Mouse (Mus musculus) frontal cortex, adult 2 months (tissue): Measurements from ENCODE around the gene Tdrd5. TPM values are rescaled to one million over a fixed set of nuclear protein-coding genes. Genes with fewer than 3 reads are reported as not detected.
"Not testable (repeated sequence)": the region's sequence is repeated elsewhere in the genome, so short reads cannot be mapped to it uniquely, and the experiment has no call there.

ENCODE experiments used
- DNase-seq, 2 experiments: peaks; one replicate each; pipeline ENCODE4 v3.0.0; 2022; ENCODE audit warnings: low spot score in 1 of 2; ENCODE audit errors: extremely low spot score in 1 of 2
- polyA plus RNA-seq: library from polyadenylated mRNA; depleted of rRNA; stranded (reverse); fragments of >200 nt; gene quantifications from 2 replicates; pipeline ENCODE4 v1.2.3, GENCODE M21; 2012; rRNA removed

Tdrd5 gene
- polyA plus RNA-seq: 0.98 and 1.1 TPM in 2 replicates

DNA sequence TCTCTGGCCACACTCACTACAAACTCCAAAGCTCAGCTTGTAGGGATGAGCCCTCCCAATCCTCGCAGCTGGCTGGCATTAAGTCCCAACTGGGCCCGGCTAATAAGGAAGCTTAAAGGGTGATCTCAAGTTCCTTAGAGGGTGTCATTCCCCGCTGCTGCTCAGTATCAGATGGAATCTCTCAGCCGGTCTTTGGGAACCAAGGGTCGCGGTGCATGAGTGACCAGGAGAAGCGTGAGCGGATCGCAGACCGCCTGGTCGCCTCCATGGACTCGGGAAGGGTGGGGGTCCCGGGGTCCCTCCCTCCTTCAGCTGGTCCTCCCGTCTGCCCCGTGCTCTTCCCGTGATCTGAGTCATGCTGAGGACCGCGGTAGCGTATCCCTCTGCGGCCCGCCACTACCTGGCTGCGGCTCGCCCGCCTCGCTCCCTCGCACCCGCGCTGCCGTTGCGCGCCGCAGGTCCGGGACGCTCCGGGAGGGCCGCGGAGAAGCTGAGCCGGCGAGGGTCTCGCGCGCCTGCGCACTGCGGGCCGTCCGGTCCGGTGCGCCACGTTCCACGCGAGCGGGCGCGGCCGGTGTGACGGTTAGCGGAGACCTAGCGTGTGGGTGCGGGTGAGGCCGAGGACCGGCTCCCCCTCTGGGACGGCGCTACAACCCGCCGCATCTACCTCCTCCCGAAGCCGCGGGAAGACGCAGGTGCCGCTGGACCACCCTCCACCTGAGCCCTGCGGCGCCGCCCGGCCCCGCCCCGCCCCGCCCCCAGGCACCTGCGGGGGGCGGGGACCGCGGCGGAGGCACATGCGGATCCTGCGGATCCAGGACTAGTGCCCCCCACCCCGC, at the start of gene Tdrd5:
TSS of gene Tdrd5 (minus strand) at position 754 of the 839 bp plus-strand sequence.
- DNase-seq: peak in 1 of 2 experiments; percentile 54

DNA sequence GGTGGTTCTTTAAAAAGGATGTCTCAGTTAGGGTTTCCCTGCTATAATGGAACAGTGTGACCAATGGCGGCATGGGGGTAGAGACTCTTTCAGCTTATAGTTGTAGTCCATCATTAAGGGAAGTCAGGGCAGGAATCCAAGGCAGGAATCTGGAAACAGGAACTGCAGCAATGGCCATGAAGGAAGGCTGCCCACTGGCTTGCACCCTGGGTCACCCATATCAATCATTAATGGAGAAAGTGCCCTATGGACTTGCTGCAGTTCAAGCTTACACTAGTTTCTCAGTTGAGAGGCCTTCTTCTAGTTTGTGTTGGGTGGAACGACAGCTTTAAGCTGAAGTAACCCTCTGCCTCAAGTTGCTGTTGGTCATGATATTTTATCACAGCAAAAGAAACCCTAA, 49.0 kb upstream of the Tdrd5 start:
- no peak for DNase-seq

DNA sequence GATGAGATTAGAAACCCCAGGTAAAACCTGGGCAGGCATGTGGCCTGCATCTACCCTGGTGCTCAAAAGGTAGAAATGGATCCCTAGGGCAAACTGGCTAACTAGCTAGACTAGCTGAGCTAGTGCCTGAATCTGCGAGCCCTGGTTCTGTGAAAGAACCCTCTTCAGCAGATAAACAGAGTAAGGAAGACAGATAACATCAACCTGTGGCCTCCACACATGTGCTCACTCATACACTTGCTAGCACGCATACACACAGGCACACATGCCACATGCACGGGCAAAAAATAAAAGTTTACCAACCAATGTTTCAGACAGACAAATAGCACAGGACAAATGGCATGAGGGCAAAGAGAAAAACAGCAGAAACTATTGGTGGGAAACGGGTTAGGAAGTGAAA, 47.0 kb upstream of the Tdrd5 start:
- DNase-seq: no peak

DNA sequence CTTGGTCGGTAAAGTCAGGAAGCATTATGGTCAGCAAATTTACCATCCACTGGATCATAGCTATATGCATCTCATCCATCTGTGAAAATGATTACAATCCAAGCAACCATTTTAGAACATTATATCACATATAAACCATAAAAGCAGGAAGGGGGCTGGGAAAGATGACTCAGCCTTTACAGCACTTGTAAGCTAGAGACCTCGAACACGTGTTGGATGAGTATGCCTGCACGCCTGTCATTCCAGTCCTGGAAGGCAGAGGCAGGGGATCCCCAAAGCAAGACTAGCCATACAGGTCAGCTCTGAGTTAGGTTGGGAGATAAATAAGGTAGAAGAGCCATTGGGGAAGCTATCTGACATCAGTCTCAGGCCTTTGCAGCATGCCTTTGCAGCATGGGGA, 45.6 kb upstream of the Tdrd5 start:
- DNase-seq: no peak

DNA sequence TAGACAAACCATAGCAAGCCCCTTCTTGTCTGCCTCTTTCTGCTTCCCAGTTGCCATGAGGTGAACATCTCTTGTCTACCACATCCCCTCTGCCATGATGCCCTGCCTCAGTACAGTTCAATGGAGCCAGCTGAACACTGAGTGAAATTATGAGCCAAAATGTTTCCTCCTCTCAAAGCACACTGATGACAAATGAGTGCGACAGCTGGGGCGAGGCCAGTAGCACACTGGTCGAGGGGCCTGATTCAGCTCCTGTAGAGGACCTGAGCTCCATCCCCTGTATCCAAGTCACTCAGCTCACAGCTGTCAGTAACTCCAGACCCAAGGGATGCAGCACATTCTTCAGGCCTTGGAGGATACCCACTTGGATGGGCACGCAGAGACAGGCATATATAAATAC, 42.2 kb upstream of the Tdrd5 start:
- no peak for DNase-seq

DNA sequence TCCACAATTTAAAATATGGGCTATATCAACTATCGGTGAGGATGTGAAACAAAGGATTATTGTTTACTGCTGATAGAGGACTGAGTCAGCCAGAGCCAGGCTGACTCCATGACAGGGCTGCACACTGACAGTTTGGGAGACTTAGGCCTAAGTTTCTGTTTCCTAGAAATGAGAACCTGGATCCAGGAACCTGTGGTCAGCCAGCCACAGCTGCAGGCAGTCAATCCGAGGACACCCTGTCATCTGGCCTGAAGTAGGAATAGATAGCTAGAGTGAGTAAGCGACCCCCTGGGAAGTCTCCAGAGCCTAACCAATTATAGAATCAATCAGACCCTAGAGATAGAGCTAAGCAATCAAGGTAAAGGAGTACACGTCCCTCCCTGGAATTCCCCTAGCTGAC, 41.0 kb upstream of the Tdrd5 start:
- no peak for DNase-seq

DNA sequence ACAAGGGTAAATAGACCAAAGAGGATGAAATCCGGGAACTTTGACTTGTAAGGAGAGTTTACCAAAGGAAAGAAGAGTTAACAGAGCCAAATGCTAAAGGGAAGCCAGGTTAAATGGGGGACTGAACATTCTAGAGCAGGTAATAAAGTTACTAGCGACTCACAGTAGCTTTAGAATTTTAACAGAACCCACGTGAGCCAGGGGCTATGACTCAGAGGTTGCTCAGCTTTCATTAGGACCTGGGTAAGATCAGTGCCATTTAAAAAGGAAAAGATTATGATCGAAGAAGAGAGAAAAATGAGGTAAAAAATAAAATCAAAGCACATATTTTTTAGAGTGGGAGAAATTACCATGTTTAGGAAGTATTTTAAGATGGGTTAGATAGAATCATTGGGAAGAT, 37.4 kb upstream of the Tdrd5 start:
- no peak for DNase-seq

DNA sequence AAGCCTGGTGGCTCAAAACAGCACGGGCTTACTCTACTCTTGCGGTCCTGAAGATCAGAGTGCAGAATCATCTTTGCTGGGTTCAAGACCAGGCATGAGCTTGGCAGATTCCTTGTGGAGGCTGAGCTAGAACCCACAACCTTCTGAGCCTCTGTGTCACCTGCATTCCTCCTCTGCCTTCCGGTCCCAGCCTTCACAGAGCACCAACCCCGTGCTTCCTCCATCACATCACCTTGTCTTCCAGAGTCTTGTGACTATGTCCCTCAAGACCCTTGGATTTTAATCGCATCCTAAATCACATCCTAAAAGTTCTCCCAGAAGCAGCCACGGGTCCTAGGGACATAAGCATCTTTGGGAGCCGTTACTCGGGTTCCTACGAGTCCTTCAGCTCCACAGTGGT, 19.7 kb upstream of the Tdrd5 start:
- DNase-seq: no peak

DNA sequence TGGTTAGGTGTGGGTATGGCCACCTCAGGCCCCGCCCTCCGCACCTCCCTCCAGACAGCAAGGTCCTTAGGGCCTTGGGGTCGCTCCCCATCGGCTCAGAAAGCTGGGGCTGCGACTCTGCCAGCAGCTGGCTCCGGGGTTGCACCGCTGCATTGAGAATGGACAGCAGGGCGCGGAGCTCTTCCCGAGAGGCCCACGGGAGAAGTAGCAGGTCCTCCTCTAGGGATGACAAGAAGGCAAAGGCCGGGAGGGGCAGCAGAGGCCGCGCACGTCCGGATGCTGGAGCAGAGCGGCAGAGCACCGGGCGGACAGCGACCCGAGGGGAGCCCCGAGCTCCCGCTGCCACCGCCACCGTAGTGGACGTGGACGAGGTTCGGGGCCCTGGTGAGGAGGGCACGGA, 7.2 kb upstream of the Tdrd5 start, which contains the start of gene Nphs2:
TSS of gene Nphs2 (plus strand) at position 98 of the 400 bp plus-strand sequence.
- no peak for DNase-seq

DNA sequence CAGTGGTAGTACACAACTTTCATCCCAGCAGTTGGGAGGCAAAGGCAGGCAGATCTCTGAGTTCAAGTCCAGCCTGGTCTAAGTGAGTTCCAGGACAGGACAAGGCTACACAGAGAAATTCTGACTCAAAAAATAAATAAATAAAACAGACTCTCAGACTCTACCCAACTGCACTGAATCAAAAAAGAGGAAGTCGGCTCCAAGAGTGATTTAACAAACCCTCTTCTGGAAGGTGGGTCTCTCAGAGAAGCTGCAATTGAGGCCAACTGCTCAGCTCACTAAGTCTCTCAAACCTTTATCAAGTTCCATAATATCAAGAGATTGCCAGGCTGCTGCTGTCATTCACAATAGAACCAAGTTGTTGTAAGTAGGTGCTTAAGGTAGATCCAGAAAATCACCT, 5.1 kb upstream of the Tdrd5 start:
- no peak for DNase-seq

DNA sequence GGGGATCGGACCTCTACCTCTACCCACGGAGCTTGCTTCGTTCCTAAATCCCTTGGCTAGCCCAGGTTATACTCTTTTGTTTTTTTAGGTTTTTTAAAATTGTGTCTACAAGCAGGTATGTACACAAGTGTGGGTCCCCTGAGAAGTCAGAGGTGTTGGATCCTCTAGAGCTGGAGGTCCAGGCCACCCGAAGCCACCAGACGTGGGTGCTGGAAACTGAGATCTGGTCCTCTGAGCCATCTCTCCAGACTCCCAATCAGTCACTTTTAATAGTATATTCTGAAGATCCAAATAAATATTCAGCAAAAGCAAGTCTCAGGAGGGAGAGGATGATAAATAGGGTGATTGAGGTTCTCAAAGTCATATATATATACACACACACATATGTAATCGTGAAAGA, 13.4 kb downstream of the Tdrd5 start:
- no peak for DNase-seq

DNA sequence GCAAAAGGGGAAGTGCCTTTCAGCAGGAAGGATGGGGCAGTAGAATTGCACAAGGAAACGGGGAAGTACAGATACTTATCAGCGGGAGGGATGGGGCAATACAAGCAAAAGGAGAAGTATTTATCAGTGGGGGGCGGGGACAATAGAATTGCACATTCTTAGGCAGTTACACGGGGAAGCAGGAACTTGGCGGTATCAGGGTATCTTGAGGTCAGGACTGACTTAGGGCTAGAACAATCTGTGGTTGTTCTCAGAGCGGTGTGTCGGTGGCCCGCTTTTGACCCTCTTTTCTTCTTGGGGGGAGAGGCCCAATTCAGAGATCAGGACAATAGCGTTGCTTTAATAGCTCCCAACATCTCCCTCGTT, 14.3 kb downstream of the Tdrd5 start:
- DNase-seq: not testable (repeated sequence)

DNA sequence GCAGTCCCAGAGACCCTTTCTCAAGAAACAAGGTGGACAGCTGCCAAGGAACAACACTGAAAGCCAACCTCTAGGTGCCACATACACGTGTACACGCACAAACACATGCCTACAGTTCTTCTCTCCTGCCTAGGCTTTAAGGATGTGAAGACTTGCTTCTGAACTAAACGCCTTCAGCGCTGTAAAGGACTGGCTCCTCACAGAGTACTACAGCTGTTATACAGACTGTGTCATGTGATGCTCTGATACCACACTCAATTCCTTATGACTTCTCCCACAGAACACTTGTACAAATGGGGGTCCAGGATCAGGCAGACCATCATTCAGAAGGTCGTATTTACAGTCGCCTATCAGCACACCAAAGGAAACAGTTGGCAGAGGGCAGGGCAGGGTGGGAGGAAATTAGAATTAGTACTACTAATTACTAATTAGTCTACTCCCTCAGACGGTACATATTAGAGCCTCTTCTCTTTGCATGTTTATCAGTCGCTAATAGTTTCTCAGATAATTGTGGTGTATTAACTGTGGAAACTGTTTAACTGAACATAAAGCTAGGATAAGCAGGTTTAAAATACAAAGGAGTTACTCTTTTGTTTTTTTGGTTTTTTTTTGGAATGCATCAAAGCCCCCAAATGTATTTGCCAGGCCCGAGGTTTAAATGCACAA, 14.8 kb downstream of the Tdrd5 start:
- DNase-seq: no peak

DNA sequence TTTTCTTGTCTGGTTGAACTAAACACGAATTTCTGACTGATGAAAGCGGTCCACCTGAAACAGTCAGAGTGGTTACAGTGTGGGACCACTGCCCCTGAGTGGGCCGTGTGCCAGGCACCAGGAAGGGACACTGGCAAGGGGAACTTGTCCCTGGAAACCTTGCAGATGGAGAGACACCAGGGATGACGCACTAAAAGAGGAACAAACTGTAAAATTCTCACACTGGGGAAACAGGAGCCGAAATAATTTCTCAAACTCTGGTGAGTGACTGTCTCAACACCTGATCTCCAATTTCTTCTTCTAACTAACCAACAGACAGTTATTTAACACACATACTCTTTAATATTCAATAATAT, 17.9 kb downstream of the Tdrd5 start:
- DNase-seq: no peak

DNA sequence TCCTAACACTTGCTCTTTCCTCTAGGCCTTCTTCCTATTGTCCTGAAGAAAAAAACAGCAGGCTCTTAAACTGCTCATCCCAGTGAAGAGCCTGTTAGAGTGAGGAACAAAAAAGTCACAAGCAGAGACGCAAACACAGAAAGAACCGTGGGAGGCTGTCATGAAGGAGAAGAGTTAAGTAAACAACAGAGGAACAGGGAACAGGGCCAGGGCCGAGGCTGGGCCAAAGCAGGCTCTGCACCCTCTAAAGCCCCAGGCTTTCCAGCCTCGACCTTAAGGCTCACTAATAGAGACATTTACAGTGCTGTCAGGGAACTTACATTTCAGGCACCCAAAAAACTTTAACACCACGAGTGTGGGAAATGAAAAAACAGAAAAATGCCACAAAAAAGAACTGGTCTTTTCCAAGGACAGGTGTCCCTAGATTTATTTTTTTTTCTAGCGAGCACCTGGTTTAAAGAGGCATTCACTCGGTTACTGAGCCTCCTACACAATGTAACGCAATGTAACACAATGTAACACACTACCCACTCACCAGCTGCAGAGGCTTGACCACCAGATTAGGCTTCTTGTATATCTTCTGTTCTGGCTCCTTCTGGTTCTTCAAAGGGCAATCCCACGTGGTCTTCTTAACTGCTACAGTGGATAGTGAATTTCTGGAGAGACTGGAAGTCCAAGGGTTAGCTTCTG, 18.5 kb downstream of the Tdrd5 start:
- peak; percentile 11 to 53 for DNase-seq

DNA sequence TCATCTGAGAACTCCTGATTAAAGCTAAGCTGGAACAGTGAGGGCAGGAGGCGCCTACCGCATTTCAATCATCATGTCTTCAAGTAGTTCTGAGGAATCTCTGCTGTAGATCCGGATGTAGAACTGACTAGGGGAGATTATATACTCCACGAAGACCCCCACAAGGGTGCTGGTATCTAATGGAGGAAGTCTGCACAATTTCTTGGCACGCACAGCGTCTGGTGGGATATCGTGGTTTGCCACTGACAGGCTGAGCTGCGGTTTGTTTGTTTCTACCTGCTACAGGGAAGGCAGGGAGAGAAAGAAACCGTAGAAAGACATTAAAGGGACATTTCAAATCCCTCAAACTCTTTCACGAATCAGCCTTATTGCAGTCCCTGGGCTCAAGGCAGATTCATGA, 19.3 kb downstream of the Tdrd5 start:
- no peak for DNase-seq

DNA sequence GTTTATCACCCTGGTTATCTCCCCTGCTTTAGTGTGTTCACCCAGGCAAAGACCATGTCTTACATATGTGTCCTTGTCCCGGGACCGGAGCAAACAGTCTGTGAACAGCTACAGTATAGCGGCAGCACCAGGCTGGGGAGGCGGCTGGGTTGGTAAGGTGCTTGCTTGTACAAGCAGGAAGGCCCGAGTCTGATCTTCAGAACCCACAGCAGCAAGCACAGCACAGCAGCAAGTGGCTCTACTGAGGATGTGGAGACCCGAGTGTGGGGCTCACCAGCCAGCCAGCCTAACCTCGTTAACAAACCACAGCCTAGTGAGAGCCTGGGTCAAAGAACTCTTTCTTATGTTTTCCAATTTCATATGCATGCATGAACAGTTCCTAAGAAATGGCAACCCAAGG, 23.3 kb downstream of the Tdrd5 start:
- DNase-seq: no peak

DNA sequence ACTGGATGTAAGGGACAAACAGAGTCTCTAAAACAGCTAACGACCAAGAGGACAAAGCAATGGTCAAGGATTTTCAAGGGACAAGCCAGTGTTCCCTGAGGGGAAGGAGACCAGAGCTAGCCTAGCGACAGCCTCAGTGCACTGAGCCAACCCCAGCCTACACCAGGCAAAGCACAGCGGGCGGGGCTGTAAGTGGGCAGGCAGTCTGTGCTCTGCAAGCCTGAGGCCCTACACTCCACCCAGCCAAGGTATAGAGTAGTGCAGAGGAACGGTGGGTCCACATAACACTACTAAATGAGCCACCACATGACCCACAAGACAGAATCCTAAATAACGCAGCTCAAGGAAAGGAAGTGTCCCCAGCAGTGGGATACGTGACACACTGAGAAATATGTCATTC, 29.8 kb downstream of the Tdrd5 start:
- DNase-seq: no peak

DNA sequence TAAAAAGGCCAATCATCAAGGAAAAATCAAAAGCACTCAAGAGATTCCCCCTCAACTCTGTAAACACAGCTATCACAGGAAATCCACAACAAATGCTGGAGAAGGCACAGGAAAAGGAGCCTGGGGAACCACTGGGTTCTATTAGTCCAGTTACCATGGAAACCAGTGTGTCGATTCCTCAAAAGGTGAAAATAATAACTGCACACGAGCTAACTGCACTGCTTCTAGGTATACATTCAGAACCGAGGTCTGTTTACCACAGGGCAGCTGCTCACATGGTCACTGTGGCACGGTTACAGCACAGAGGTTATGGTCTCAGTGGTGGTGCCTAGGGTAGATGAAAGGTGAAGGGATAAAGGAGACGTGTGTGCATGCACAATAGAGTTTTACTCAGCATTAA, 31.8 kb downstream of the Tdrd5 start:
- no peak for DNase-seq

DNA sequence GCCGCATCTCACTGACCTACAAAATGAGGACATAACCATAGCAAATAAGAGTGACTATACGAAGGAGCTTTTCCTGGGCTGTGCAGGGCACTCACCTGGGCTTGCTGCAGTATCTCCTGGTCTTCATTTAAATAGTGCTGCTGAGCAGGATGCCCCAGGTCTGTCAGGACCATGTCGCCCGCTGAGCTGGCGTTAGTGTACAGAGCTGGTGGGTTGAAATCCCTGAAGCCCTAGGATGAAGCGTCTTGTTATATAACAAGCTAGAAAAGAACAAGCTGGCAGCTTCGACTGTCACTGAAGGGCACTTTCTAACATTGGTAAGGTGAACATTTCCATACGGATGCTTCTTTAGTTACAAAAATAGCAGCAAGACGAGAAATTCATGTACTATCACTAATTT, 33.0 kb downstream of the Tdrd5 start:
- DNase-seq: no peak

DNA sequence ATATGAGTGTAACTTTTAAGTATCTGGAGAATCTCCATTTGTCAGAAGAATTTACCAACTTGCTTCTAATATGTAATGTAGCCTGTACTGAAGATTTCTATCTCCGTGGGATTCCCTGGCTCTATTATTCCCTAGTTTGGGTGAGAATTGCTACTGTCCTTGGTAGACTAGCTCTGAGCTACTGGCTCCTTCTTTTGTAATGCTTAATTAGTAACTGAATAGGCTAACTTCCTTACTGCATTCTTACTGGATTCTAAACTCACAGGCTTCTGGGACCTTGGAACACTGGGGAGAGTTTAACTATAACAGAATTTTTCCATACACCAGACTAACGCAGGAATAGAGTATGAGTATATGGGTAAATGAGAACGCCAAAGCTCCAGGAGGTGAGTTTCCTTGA, 34.9 kb downstream of the Tdrd5 start:
- not testable (repeated sequence) for DNase-seq

DNA sequence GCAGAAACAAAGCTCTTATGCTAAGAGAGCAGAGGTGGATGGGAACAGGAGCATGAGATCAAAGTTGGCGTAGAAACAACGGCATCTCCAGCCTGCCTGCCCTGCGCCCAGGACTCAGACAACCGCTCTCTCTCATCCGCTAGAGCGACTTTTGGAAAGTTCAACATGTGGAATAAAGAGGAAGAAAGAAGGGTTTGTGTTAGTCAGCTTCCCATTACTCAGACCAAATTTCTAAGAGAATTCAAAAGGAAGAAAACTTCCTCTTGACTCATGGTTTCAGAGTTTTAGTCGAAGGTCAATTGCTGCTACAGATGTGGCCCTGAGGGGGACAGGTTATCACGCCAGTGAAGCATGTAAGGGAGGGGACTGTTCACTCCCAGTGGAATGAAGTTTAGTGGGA, 39.5 kb downstream of the Tdrd5 start:
- DNase-seq: no peak
